Mouse (Mus musculus) intestine, embryonic 16.5 days (tissue): Measurements from ENCODE around the gene Samd4. TPM values are rescaled to one million over a fixed set of nuclear protein-coding genes. Genes with fewer than 3 reads are reported as not detected.

ENCODE experiments used
- ATAC-seq: fragments of 200-750 bp; cut with Nextera tagmentation; 2 replicates; pipeline ENCODE4 v1.8.0; 2017; ENCODE audit warnings: moderate TSS enrichment, moderate library complexity
- H3K27ac ChIP-seq: fragments of 300-500 bp; sonication (generic); 2 replicates; pipeline ENCODE4 v1.5.1; 2014; ENCODE audit warnings: mild to moderate bottlenecking, low read length
- H3K27me3 ChIP-seq: fragments of 300-500 bp; sonication (generic); replicated peaks from 2 replicates; pipeline ENCODE4 v1.6.1; 2014; ENCODE audit warnings: low read length, control low read depth, mixed read lengths; ENCODE audit not compliant: control insufficient read depth, insufficient read depth
- H3K36me3 ChIP-seq: fragments of 300-500 bp; sonication (generic); 2 replicates; pipeline ENCODE4 v1.6.1; 2014; ENCODE audit warnings: low read length, control low read depth; ENCODE audit not compliant: control insufficient read depth, insufficient read depth
- H3K4me1 ChIP-seq: fragments of 300-500 bp; sonication (generic); 2 replicates; pipeline ENCODE4 v1.6.1; 2014; ENCODE audit warnings: low read length, control low read depth, mixed read lengths; ENCODE audit not compliant: control insufficient read depth, insufficient read depth
- H3K4me2 ChIP-seq: fragments of 300-500 bp; sonication (generic); 2 replicates; pipeline ENCODE4 v1.6.1; 2014; ENCODE audit warnings: low read depth, low read length, control low read depth
- H3K4me3 ChIP-seq: fragments of 300-500 bp; sonication (generic); 2 replicates; pipeline ENCODE4 v1.5.1; 2014; ENCODE audit warnings: mild to moderate bottlenecking, low read length
- H3K9ac ChIP-seq: fragments of 300-500 bp; sonication (generic); 2 replicates; pipeline ENCODE4 v1.6.1; 2014; ENCODE audit warnings: low read depth, low read length
- H3K9me3 ChIP-seq: fragments of 300-500 bp; sonication (generic); 2 replicates; pipeline ENCODE4 v1.6.1; 2016; ENCODE audit warnings: low read length, control low read depth; ENCODE audit not compliant: control insufficient read depth
- WGBS: fragments of 180-500 bp; shearing (Covaris S2); extraction: QIAGEN DNeasy Blood & Tissue Kit; methylation state at CpG from one replicate; pipeline ENCODE4 v1.1.7; 2014; 5-methylcytosine and 5-hydroxymethylcytosine counted together
- polyA plus RNA-seq: library from polyadenylated mRNA; unstranded; fragments of >200 nt; fragmentation: Nextera tagmentation; extraction: Ambion mirVana; gene quantifications from 2 replicates; pipeline ENCODE4 v1.2.1, GENCODE M21; 2015

Samd4 gene
- polyA plus RNA-seq, 1 experiment from 2014 or later = 4.2 TPM

- WGBS = 93% methylated on average over 3 of the region's 3 CpGs
- ATAC-seq = no peak
- no peaks in the 10 kb centered on the region for H3K27me3 ChIP-seq
These were observed 34.9 kb downstream of the Samd4 start for GRCm38 (mm10) chr14:46917581-46917980.

GRCm38 (mm10) chr14:46920496-46920895 is 37.8 kb downstream of the Samd4 start:
- H3K4me3 ChIP-seq = no peak overlapping the region
- 84% methylated on average over 5 of the region's 5 CpGs for WGBS
- H3K27me3 ChIP-seq = no peaks in the 10 kb centered on the region
- ATAC-seq = no peak
- H3K9me3 ChIP-seq = no peaks in the 10 kb centered on the region
- H3K4me1 ChIP-seq = 0 out of 2 replicates have a peak, but pooled peaks cover 3% of the 10 kb centered on the region
- H3K36me3 ChIP-seq = no peaks in the 10 kb centered on the region
- no peak overlapping the region for H3K27ac ChIP-seq
- H3K4me2 ChIP-seq = no peak overlapping the region
- H3K9ac ChIP-seq = no peak overlapping the region

More at GRCm38 (mm10) chr14:46917581-46917980, 34.9 kb downstream of the Samd4 start:
- Histone ChIP-seq H3K27ac (no peak overlapping the region), H3K4me2 (no peak overlapping the region), H3K9ac (no peak overlapping the region), H3K9me3 (no peaks in the 10 kb centered on the region), H3K36me3 (no peaks in the 10 kb centered on the region), H3K4me3 (no peak overlapping the region), H3K4me1 (no peaks in the 10 kb centered on the region)

GRCm38 (mm10) chr14:46921178-46921975 is 38.7 kb downstream of the Samd4 start:
- WGBS = 76% methylated on average over 9 of the region's 9 CpGs
- Histone ChIP-seq H3K4me2 (no peak overlapping the region), H3K9me3 (no peaks in the 10 kb centered on the region), H3K27ac (no peak overlapping the region), H3K4me3 (no peak overlapping the region), H3K36me3 (no peaks in the 10 kb centered on the region), H3K27me3 (no peaks in the 10 kb centered on the region), H3K4me1 (0 out of 2 replicates have a peak, but pooled peaks cover 3% of the 10 kb centered on the region), H3K9ac (no peak overlapping the region)
- no peak for ATAC-seq

GRCm38 (mm10) chr14:46923931-46924330 is 41.3 kb downstream of the Samd4 start:
- Histone ChIP-seq H3K36me3 (no peaks in the 10 kb centered on the region), H3K9me3 (no peaks in the 10 kb centered on the region), H3K4me1 (0 out of 2 replicates have a peak, but pooled peaks cover 3% of the 10 kb centered on the region), H3K9ac (no peak overlapping the region), H3K27ac (no peak overlapping the region), H3K4me2 (no peak overlapping the region), H3K27me3 (no peaks in the 10 kb centered on the region), H3K4me3 (no peak overlapping the region)
- 66% methylated on average over 10 of the region's 10 CpGs for WGBS
- ATAC-seq = no peak

GRCm38 (mm10) chr14:46924422-46924821 is 41.8 kb downstream of the Samd4 start:
- H3K4me1 ChIP-seq = 0 out of 2 replicates have a peak, but pooled peaks cover 3% of the 10 kb centered on the region
- no peak for ATAC-seq
- no peak overlapping the region for H3K9ac ChIP-seq
- no peak overlapping the region for H3K27ac ChIP-seq
- H3K9me3 ChIP-seq = no peaks in the 10 kb centered on the region
- H3K4me2 ChIP-seq = no peak overlapping the region
- H3K4me3 ChIP-seq = no peak overlapping the region
- no peaks in the 10 kb centered on the region for H3K27me3 ChIP-seq
- H3K36me3 ChIP-seq = no peaks in the 10 kb centered on the region
- WGBS = 78% methylated on average over 5 of the region's 5 CpGs

GRCm38 (mm10) chr14:46928556-46928955 is 45.9 kb downstream of the Samd4 start:
- 91% methylated on average over 6 of the region's 6 CpGs for WGBS
- Histone ChIP-seq H3K9ac (no peak overlapping the region), H3K4me2 (no peak overlapping the region), H3K27ac (no peak overlapping the region), H3K4me3 (no peak overlapping the region), H3K9me3 (no peaks in the 10 kb centered on the region), H3K27me3 (no peaks in the 10 kb centered on the region), H3K36me3 (no peaks in the 10 kb centered on the region), H3K4me1 (peaks cover 6% of the 10 kb centered on the region; the same call in 1 of the 2 replicates)
- ATAC-seq = no peak

GRCm38 (mm10) chr14:46932121-46932520 is 49.5 kb downstream of the Samd4 start:
- Histone ChIP-seq H3K9ac (no peak overlapping the region), H3K27me3 (no peaks in the 10 kb centered on the region), H3K36me3 (no peaks in the 10 kb centered on the region), H3K4me2 (no peak overlapping the region), H3K4me3 (no peak overlapping the region), H3K4me1 (peaks cover 3% of the 10 kb centered on the region; the same call in 1 of the 2 replicates), H3K27ac (0 out of 2 replicates have a peak overlapping the region, but pooled peaks have one; percentile 23), H3K9me3 (no peaks in the 10 kb centered on the region)
- WGBS = 71% methylated on average over 13 of the region's 13 CpGs
- no peak; the same call in 1 of the 2 replicates for ATAC-seq

GRCm38 (mm10) chr14:46932708-46933107 is 50.1 kb downstream of the Samd4 start:
- Histone ChIP-seq H3K36me3 (no peaks in the 10 kb centered on the region), H3K27ac (no peak overlapping the region), H3K4me3 (no peak overlapping the region), H3K4me1 (peaks cover 3% of the 10 kb centered on the region; the same call in 1 of the 2 replicates), H3K9ac (no peak overlapping the region), H3K4me2 (no peak overlapping the region), H3K27me3 (no peaks in the 10 kb centered on the region), H3K9me3 (no peaks in the 10 kb centered on the region)
- 28% methylated on average over 6 of the region's 6 CpGs for WGBS
- ATAC-seq = no peak

- H3K9ac ChIP-seq = no peak overlapping the region
- 36% methylated on average over 6 of the region's 6 CpGs for WGBS
- no peak overlapping the region for H3K4me3 ChIP-seq
- no peaks in the 10 kb centered on the region for H3K27me3 ChIP-seq
- no peaks in the 10 kb centered on the region for H3K36me3 ChIP-seq
- ATAC-seq = peak; percentile 31; the same call in 1 of the 2 replicates
- H3K27ac ChIP-seq = peak overlapping the region; percentile 57
- H3K9me3 ChIP-seq = no peaks in the 10 kb centered on the region
- H3K4me1 ChIP-seq = peaks cover 8% of the 10 kb centered on the region
- H3K4me2 ChIP-seq = no peak overlapping the region
These were observed 58.4 kb downstream of the Samd4 start for GRCm38 (mm10) chr14:46941077-46941476.
